Mouse (Mus musculus): ENCODE measurements around the gene Sec14l2.

GRCm38 (mm10) chr11:4053586-4053985 lies 69.6 kb downstream of the Sec14l2 start:
- TF ChIP-seq POLR2A (IDR thresholded peaks at IDR 0.05; ENCODE audit: borderline replicate concordance, extremely low read depth, low read depth, low read length) (no peak), CTCF (IDR thresholded peaks at IDR 0.05; ENCODE audit: insufficient read depth, low read length) (peak; percentile 95)
